Mouse (Mus musculus) leukemia stem cell, adult 10-12 weeks (primary cell): Measurements from ENCODE around the gene Hmgxb4. TPM values are rescaled to one million over a fixed set of nuclear protein-coding genes. Genes with fewer than 3 reads are reported as not detected.

Experiments used
- polyA plus RNA-seq: library from polyadenylated mRNA; stranded (reverse); fragments of >175 nt; gene quantifications from 2 replicates; pipeline ENCODE4 v1.2.3, GENCODE M21; 2012; ENCODE audit warnings: low replicate concordance

Hmgxb4 gene
- polyA plus RNA-seq: 7.1 and 11.8 TPM in 2 replicates

GRCm38 (mm10) chr8:74993081-74993474 lies at the start of gene Hmgxb4:
Gene Hmgxb4, plus strand, starts transcription at chr8:74993356.

DNA sequence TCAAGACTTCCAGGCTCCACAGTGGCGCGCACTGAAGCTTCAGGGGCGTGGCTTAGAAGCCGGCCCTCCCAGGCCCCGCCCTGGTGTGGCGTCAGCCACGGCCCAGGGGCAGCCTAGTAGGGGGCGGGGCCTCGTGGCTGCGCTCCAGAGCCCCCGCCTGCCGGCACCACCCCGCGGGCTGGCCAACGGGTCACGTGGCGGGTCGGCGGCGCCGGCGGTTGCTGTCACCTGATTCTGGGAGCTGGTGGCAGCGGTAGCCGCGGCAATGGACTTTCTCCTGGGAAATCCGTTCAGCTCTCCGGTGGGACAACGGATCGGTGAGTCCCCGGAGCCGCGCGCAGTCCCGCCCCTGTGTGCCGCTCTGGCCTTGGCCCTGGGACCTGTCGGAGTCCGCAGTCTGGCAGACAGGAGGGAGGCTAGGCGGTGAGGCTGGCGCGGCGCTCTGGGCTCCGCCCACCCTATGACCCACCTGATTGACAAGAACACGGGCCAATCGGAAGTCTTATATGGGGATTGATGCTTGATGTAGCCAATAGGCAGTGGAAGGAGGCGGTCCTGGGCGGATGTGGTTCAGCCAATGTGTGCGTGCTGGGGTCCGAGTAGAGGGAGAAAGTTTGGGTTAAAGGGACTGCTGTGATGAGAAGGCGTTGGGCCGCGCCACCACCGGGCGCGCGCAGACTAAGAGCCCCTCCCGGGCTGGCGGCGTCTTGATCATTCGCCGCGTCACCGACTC lies 40.5 kb downstream of the Hmgxb4 start, which contains the start of gene Tom1:
Gene Tom1 (plus strand): TSS at position 195 of the 733 bp plus-strand sequence.

Other genes with a start within 250 kb of the Hmgxb4 start
- gene Isx, start 120.2 kb upstream of the Hmgxb4 start, polyA plus RNA-seq: not detected in 2 replicates
- 9.5 and 14.9 TPM in 2 replicates for gene Tom1, start 40.3 kb downstream of the Hmgxb4 start, polyA plus RNA-seq
- gene Hmox1, start 100.3 kb downstream of the Hmgxb4 start, polyA plus RNA-seq: 147 and 185 TPM in 2 replicates
- gene Mcm5, start 116.2 kb downstream of the Hmgxb4 start, polyA plus RNA-seq: 56.2 and 93.4 TPM in 2 replicates
- gene Rasd2, start 220.6 kb downstream of the Hmgxb4 start, polyA plus RNA-seq: 0.10 TPM in 1 of 2 replicates, not detected in the other